Mouse (Mus musculus): Measurements from ENCODE around the gene Krtap27-1. TPM values are rescaled to one million over a fixed set of nuclear protein-coding genes. Genes with fewer than 3 reads are reported as not detected.

Gene Krtap27-1
- total RNA-seq, 2 experiments from 2014 or later = not detected

Other genes with a start within 250 kb of the Krtap27-1 start
- gene Cldn17, start 164.7 kb downstream of the Krtap27-1 start, total RNA-seq (2015; ENCODE audit: low replicate concordance) = not detected in 2 replicates
- gene Cldn17, start 164.7 kb downstream of the Krtap27-1 start, total RNA-seq (2017; ENCODE audit: low replicate concordance) = not detected in 2 replicates
- not detected in 2 replicates for gene Cldn8, start 108.5 kb downstream of the Krtap27-1 start, total RNA-seq (2015; ENCODE audit: low replicate concordance)
- not detected in 2 replicates for gene Cldn8, start 108.5 kb downstream of the Krtap27-1 start, total RNA-seq (2017; ENCODE audit: low replicate concordance)
- gene Krtap24-1, start 59.4 kb downstream of the Krtap27-1 start, total RNA-seq (2015; ENCODE audit: low replicate concordance) = not detected in 2 replicates
- gene Krtap24-1, start 59.4 kb downstream of the Krtap27-1 start, total RNA-seq (2017; ENCODE audit: low replicate concordance) = not detected in 2 replicates
- not detected in 2 replicates for gene 2310079G19Rik, start 44.0 kb downstream of the Krtap27-1 start, total RNA-seq (2015; ENCODE audit: low replicate concordance)
- gene 2310079G19Rik, start 44.0 kb downstream of the Krtap27-1 start, total RNA-seq (2017; ENCODE audit: low replicate concordance) = not detected in 2 replicates
- not detected in 2 replicates for gene Krtap26-1, start 23.9 kb downstream of the Krtap27-1 start, total RNA-seq (2015; ENCODE audit: low replicate concordance)
- gene Krtap26-1, start 23.9 kb downstream of the Krtap27-1 start, total RNA-seq (2017; ENCODE audit: low replicate concordance) = not detected in 2 replicates
- gene 2310061N02Rik, start 36.3 kb upstream of the Krtap27-1 start, total RNA-seq (2015; ENCODE audit: low replicate concordance) = not detected in 2 replicates
- not detected in 2 replicates for gene 2310061N02Rik, start 36.3 kb upstream of the Krtap27-1 start, total RNA-seq (2017; ENCODE audit: low replicate concordance)
- not detected in 2 replicates for gene Krtap13-1, start 57.2 kb upstream of the Krtap27-1 start, total RNA-seq (2015; ENCODE audit: low replicate concordance)
- not detected in 2 replicates for gene Krtap13-1, start 57.2 kb upstream of the Krtap27-1 start, total RNA-seq (2017; ENCODE audit: low replicate concordance)
- gene Krtap13, start 80.0 kb upstream of the Krtap27-1 start, total RNA-seq (2015; ENCODE audit: low replicate concordance) = not detected in 2 replicates
- gene Krtap13, start 80.0 kb upstream of the Krtap27-1 start, total RNA-seq (2017; ENCODE audit: low replicate concordance) = not detected in 2 replicates
- gene 2310034C09Rik, start 87.2 kb upstream of the Krtap27-1 start, total RNA-seq (2015; ENCODE audit: low replicate concordance) = not detected in 2 replicates
- gene 2310034C09Rik, start 87.2 kb upstream of the Krtap27-1 start, total RNA-seq (2017; ENCODE audit: low replicate concordance) = not detected in 2 replicates
- not detected in 2 replicates for gene 2310057N15Rik, start 102.5 kb upstream of the Krtap27-1 start, total RNA-seq (2015; ENCODE audit: low replicate concordance)
- not detected in 2 replicates for gene 2310057N15Rik, start 102.5 kb upstream of the Krtap27-1 start, total RNA-seq (2017; ENCODE audit: low replicate concordance)
- gene Gm5965, start 106.2 kb upstream of the Krtap27-1 start, total RNA-seq (2015; ENCODE audit: low replicate concordance) = not detected in 2 replicates
- not detected in 2 replicates for gene Gm5965, start 106.2 kb upstream of the Krtap27-1 start, total RNA-seq (2017; ENCODE audit: low replicate concordance)
- not detected in 2 replicates for gene Gm20741, start 140.5 kb upstream of the Krtap27-1 start, total RNA-seq (2015; ENCODE audit: low replicate concordance)
- not detected in 2 replicates for gene Gm20741, start 140.5 kb upstream of the Krtap27-1 start, total RNA-seq (2017; ENCODE audit: low replicate concordance)
- not detected in 2 replicates for gene Krtap15, start 148.5 kb upstream of the Krtap27-1 start, total RNA-seq (2015; ENCODE audit: low replicate concordance)
- gene Krtap15, start 148.5 kb upstream of the Krtap27-1 start, total RNA-seq (2017; ENCODE audit: low replicate concordance) = not detected in 2 replicates
- not detected in 2 replicates for gene Krtap14, start 154.5 kb upstream of the Krtap27-1 start, total RNA-seq (2015; ENCODE audit: low replicate concordance)
- not detected in 2 replicates for gene Krtap14, start 154.5 kb upstream of the Krtap27-1 start, total RNA-seq (2017; ENCODE audit: low replicate concordance)
- gene Krtap19-1, start 197.7 kb upstream of the Krtap27-1 start, total RNA-seq (2015; ENCODE audit: low replicate concordance) = not detected in 2 replicates
- gene Krtap19-1, start 197.7 kb upstream of the Krtap27-1 start, total RNA-seq (2017; ENCODE audit: low replicate concordance) = not detected in 2 replicates
- not detected in 2 replicates for gene Krtap19-2, start 202.6 kb upstream of the Krtap27-1 start, total RNA-seq (2015; ENCODE audit: low replicate concordance)
- not detected in 2 replicates for gene Krtap19-2, start 202.6 kb upstream of the Krtap27-1 start, total RNA-seq (2017; ENCODE audit: low replicate concordance)
- gene Krtap19-3, start 206.4 kb upstream of the Krtap27-1 start, total RNA-seq (2015; ENCODE audit: low replicate concordance) = not detected in 2 replicates
- not detected in 2 replicates for gene Krtap19-3, start 206.4 kb upstream of the Krtap27-1 start, total RNA-seq (2017; ENCODE audit: low replicate concordance)
- gene Krtap19-4, start 213.4 kb upstream of the Krtap27-1 start, total RNA-seq (2015; ENCODE audit: low replicate concordance) = not detected in 2 replicates
- not detected in 2 replicates for gene Krtap19-4, start 213.4 kb upstream of the Krtap27-1 start, total RNA-seq (2017; ENCODE audit: low replicate concordance)
- not detected in 2 replicates for gene Krtap19-5, start 224.8 kb upstream of the Krtap27-1 start, total RNA-seq (2015; ENCODE audit: low replicate concordance)
- gene Krtap19-5, start 224.8 kb upstream of the Krtap27-1 start, total RNA-seq (2017; ENCODE audit: low replicate concordance) = not detected in 2 replicates

All from erythroid progenitor cell, adult 5-6 weeks (primary cell).